Mouse (Mus musculus): Measurements from ENCODE around the gene Ptpn13. TPM values are rescaled to one million over a fixed set of nuclear protein-coding genes. Genes with fewer than 3 reads are reported as not detected.

The Ptpn13 gene
- total RNA-seq, 2 experiments from 2014 or later, result 4.8 to 6.2 TPM

DNA sequence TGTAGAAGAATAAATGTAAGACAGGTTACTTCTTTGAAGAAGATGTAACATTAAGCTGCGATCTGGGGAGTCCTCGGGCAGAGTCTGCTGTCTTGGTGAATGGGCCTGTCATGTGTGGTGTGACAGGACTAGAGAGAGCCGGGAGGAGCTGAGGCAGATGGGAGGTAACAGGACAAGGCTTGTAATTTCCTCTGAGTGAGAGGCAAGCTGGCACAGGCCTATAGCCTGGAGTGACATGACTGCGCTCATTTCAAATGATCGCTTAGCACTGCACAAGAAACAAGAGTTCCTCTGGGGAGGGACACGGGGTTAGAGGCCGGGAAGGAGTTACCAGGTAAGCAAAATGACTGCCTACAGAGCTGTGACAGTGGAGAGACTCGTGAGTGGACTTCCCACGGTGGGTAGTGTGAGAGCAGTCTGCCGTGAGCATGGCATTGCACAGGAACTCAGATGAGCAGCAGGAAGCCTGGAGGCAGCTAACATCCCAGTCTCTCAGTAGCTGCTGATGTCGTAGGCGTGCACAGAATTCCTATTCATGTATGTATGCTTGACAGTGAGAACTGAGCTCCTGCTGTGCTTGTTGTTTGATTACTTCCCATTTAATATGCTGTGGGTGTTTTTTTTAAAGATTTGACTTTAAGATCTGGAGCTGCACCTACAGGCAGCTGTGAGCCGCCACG lies 171.6 kb downstream of the Ptpn13 start:
- no peak for DNase-seq

DNA sequence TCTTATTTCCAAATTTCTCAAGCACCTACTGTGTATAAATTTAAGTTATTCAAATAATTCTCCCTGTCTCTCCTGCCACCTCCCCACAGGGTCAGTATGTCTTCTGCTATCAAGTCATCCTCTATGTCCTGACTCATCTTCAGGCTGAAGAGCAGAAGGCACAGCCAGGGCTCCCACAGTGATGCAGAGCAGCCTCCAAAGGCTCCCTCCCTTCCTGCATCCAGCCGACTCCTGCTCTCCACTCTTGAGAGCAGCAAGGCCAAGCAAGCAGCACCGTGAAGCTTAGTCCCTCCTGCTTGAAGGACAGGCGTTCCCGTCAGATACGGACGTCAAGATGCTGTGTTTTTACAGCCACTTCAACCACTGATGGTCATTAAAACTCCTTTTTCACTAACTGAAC lies 172.6 kb downstream of the Ptpn13 start:
- no peak for DNase-seq

DNA sequence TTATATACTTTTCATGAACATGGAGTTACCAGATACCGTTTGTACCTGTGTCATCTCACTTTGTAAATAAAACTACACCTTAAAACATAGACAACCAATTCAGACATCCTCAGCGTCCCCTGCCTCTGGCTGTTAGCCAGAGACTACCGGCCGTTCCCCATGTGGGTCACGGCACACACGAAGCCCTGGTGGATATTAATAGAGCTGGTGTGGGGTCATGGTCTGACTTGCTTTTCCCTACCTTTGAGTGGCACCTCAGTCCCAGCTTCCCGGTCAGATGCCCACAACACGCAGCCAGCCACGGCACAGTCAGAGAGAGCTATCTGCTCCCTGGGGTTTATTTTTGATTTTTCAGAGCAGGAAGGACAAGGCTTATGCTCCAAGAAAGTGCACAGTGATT lies 173.3 kb downstream of the Ptpn13 start:
- DNase-seq, result no peak

DNA sequence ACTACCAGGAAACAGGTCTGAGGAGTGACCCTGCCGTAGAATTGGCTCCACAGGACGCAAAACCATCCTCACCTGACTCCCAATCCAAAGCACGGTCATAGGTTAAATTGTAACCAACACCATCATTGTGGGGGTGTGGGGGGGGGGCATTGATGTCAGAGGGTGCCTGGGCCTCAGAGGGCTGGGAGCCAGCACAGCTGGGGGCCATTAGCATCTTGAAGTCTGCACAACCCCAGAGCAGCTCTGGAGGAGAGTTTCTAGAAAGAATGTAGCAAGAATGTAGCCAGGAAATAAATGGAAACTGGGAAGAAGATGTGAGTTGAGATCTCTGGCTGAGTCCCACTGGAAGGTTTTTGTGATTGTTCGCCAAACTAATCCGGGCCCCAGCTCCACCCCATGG lies 173.9 kb downstream of the Ptpn13 start:
- no peak for DNase-seq

DNA sequence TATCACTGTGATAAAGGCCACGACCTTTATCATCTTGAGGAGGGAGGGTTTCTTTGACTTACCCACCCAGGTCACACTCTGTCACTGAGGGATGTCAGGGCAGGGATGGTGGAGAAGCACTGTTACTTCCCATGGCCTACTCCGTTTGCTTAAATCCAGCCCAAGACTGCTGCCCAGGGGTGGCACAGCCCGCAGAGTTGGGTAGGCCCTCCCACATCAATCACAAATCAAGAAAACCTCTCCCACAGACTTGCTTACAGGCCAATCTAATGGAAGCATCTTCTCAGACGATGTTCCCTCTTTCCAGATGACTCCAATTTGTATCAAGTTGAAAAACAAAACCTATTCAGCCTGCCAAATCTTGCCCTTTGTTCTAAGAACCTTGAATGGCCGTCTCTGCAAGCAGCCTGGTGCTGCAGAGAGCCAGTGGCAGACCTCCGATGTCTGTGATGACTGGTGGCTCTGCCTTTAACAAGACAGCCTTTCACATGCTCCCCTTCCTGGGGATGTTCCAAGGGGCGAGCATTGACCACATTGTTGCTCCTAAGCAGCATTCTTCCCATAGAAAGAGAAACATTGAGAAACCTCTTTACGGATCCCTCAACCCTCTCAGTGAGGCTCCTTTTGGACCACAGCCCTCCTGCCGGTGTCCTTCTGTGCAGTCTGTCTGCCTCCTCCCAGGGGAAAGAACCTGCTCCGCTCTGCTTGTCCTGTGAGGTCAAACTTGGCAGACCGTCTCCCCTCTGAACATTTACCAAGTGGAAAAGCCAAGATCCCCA lies 178.3 kb downstream of the Ptpn13 start:
- DNase-seq, result peak in 1 of 2 experiments; percentile 48

DNA sequence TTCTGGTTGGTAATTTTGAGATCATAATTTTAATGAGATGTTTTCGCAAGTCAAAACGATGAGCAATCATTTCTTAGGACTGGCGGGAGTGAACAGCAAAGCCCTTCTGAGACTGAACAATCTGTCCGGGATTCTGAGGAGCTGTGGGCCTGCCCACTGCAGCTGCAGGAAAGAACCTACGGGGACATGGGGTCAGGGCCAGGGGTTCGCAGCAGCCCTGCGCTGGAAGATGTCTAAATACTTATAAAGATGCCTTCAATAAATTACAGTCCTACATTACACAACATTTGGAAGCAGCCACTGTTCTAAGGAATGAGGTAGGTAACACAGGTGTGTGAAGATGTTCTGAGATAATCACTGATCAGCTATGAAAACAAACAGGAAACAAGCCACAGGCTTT lies 180.7 kb downstream of the Ptpn13 start:
- DNase-seq, result no peak

DNA sequence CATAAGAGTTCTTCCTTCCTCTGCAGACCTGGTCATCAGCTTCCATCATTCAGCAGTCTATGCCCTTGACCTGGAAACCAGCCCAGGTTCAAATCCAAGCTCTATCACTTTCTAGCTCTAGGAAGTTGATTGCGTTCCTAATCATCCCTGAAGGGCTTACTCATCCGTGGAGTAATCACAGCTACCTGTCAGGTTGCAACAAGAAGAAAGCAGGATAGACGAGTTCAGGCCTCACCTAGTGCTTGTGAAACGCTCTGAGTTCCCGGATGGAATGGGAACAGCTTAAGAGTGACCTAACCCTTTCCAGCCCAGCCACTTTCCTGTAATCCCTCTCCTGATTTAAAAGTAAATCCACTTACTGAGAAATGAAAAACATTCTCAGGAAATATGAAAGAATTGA lies 185.2 kb downstream of the Ptpn13 start:
- no peak for DNase-seq

DNA sequence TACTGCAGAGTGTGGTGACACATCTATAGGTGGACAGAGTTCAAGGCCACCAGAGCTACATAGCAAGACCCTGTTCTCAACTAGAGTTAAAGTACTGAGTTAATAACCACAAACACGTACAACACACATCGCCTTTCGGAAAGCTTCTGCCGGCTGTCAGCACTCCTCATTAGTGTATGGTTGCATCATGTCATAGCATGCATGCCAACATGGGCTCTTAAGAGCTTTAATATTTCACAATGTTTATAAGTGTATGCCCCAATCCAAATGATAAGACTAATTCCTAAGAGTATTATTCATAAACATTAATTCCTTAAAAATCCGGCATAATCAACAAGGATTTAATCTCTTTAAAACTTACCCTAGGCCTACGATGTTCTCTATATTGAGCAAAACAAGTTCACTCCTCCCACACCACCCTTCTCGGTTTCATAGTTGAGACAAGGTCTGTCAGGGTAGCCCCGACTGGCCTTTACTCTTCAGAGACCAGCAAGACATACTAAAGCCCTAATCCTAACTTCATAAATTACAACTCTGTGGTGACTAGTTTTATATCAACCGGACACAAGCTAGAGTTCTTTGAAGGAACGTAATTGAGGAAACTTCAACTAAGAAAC lies 186.0 kb downstream of the Ptpn13 start:
- no peak for DNase-seq

DNA sequence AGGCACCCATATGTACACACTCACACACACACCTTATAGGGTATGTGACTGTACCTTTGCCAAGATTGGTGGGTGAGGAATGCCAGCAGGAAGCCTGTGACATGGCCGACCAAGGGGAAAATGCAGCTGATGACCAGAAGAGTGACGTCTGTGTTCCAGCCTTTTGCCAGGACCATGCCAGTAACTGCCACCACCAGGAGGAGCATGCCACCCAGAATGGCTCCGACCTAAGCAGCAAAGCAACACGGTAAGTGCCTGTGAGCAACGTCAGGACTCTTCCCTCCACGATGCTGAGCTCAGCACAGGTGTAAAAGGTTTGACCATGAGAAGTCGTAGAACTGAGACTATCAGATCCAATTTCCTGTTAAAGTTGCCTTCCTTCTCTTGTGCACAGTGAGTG lies 187.3 kb downstream of the Ptpn13 start:
- no peak for DNase-seq

DNA sequence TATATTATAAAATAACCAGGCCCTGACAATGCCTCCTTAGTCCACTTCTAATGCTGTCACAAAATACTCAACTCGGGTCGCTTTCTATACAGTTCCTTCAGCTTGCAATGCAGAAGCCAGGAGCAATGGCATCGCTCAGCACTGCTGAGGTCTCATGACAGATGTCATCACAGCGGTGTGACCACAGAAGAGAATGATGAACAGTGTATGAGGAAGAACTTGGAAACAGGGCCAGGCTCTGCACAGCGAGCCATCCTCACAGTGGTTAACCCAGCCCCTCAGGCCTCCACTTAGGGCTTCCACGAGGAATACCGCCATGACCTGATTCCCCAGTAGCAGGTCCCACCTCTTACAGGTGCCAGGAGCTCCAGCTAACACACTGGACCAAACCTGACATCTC lies 189.4 kb downstream of the Ptpn13 start:
- DNase-seq, result no peak

DNA sequence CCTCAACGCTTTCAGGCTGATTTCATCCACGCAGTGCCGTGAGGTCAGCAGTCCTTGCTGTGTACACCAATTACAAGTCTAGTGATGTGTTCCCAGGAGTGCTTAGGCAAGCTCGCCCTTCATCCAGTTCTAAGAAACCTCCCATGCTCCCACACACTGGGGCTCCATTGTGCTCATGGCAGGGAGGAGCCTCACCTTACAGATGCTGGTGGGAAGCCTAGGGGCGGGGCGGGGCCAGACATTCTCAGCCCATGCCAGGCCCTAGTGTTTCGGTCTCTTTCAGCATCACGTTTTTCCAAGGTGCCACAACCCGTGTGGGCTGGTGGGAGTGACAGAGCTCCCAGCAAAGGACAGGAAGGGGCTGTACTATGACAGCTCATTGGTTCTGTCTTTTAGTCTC lies 192.2 kb downstream of the Ptpn13 start:
- DNase-seq, result no peak

DNA sequence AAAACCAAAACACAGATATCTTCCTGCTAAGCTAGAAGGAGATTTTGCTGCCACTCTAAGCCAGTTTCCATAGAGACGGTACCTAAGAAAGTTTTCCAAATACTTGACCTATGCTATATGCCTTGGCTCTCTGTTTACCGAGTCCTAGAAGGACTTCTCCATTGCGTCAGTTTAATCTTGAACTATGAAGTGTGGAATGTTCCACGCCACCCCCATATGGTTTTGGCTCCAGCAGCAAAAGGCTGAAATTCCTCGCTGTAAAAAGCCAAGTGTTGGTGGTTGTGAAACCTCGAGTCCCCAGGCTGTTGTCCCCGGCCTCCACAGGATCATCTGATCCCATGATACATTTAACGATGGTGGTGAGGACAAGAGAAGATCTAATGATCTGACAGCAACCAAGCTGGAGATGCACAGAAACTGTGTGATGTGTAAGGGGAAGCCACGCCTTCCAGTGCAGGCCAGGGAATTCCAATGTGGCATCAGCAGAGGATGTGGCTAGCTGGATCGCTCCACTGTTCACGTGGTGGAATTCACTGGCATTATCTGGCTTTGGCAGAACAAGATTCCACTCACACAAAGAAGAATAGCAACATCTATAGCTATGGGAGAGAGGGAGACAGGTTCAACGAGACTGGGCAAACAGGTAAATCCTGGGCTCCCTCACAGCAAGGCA lies 195.4 kb downstream of the Ptpn13 start:
- peak; percentile 68 to 78 for DNase-seq

DNA sequence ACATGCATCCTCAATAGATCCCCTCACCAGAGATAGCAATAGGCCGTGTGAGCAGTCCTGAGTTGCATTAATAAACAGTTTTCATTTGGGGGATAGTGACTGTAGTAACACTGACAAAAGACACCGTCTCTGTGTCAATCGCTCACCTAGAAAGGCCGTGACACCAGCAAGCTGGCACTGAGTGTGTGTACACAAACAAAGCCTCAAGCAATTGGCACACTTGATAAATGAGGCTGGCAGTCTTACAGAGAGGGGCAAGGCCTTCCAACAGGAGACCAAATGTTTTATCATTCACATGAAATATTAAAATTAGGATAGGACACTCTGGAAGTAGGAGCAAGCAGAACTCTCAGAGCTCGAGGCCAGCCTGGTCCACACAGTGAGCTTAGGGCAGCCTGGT lies 197.3 kb downstream of the Ptpn13 start:
- no peak for DNase-seq

DNA sequence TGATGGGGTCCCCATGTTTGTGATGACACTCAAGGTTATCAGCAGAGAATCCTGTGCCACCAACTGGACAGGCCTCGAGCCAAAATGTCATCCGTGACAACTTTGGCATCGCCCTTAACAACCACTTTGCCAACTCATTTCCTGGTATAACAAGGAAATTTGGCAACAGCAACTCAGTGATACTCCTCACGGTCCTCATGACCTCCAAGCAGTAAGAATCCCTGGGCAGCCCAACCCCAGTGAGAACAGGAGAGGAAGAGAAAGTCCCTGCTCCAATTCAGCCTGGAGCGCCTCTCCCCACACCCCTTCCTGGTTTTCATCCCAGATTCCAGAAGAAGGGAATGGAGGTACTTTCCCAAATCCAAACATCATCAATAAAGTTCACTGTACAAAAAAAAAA lies 199.8 kb downstream of the Ptpn13 start:
- DNase-seq, result peak in 1 of 2 experiments; percentile 30

DNA sequence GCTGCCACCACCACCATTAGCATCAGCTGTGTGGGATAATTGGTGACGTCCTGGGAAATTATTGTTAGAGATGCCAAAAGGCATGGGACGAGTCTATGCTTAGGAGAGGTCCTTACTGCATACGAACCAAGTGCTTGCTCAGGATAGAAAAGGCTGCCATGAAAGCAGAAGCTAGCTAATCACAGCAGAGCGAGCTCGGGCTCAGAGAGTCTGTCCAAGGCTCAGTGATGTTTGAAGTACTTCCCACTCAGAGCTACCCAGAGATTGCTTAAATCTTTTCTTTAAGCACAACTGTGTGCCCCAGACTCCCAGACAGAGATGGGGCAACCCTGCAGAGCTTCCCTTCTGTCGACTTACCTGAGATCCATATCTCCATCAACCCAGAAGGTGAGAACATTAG lies 203.5 kb downstream of the Ptpn13 start:
- no peak for DNase-seq

DNA sequence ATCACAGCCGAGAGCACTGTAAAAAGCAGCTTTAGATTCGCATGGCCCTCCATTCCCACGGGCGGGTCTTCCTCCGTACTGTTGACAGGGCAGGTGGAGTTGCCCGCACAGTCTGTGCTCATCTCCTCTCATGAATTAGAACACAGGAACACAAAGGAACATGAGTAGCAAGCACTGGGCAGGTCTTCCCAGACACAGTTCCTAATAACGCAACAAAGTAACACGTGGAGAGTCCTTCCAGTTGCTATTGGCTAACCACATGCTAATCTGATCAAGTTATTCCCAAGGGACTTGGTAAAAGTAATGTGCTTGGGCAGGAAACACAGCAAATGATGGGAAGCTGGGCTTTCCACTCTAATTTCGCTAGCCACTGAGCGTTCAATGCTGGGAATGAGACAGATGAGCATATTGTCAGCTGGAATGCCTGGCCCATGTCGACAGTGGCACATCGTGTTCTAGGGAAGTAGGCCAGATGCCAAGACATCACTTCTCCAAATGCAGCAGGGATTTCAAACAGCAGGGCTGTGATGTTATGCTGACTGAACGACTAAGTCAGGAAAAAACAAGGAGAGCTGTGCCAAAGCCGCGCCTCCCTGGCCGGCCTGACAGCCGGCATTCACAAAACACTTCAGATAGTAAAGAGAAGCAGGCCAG lies 204.2 kb downstream of the Ptpn13 start, which contains the start of gene Slc10a6:
Slc10a6 (minus strand) TSS at position 293 of the 654 bp plus-strand sequence.
- peak; percentile 95 to 98 for DNase-seq

DNA sequence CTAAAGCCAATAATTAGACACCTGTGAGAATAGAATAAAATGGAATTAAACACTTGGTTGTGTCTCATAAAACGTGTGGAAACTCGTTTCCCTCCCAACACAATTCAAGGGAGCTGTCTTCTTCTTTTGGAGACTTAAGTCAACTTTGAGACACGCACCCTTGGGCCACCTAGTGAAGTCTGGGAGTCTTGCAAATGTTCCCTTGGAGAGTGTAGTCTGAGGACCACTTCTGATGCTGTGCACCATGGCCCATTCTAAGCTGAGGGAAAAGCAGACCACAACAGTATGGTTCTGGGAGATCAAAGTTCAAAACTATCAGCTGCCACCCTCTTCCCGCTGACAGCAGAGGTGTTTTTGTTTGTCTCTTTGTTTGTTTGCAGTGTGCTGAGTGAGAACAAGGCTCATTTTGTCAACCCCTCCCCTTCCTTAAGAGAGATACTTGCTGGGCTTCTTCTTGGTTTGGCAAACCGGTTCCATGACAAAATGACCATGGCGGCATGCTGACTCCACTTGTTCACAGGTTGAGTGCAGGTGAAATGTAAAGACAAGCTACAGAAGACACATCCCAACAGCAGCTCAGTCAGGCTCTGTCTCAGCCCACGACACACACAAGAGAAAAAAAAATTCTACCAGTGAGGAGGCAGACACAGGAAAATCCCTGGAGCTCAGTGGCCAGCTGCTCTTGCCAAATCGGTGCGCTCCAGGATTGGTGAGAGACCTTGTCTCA lies 205.0 kb downstream of the Ptpn13 start:
- DNase-seq, result peak; percentile 30 to 68

DNA sequence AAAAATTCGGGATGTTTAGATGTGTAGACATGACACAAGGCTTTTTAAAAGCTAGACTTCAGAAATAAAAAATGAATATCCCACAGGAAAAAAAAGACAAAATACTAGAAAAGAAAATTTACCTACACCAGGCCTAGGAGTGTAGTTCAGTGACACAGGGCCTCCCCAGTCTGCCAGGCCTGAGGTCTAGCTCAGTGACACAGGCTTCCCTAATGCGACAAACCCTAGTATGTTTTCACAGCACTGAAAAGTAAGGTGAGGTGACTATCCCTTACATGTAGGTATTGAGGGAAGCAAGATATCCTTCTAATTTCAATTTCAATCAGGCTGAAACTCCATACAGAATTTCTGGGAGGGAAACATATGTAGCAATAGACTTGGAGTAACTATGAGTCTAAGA lies 212.2 kb downstream of the Ptpn13 start:
- DNase-seq, result no peak

DNA sequence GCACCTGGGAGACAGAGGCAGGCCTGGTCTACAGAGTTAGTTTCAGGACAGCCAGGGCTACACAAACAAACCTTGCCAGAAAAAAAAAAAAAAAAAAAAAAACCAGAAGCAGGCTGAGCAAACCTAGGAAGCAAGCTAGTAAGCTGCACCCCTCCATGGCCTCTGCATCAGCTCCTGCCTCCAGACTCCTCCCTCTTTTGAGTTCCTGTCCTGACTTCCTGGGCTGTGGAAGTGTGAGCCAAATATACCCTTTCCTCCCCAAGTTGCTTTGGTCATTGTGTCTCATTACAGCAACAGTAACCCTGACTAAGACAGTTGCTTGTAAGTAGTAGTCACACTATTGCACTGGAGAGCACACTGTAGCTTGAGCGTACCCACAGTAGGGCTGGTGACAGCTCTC lies 219.2 kb downstream of the Ptpn13 start:
- peak in 1 of 2 experiments; percentile 29 for DNase-seq

DNA sequence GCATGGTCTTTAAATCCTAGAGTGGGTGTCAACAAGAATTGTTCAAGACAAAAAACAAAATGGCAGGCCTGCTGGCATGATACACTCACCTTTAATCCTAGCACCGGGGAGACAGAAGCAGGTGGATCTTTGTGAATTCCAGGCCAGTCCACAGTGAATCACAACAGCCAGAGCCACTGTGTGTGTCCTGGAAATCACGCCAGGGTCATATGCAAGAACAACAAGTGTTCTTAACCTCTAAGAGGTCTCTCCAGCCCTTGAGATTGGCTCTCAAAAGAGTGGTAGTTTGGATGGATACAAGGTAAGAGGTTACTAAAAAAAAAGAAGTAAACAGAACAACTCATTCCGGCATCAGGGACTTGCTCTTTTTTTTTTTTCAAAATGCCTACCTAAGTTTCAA lies 222.3 kb downstream of the Ptpn13 start:
- DNase-seq, result no peak
